Mouse (Mus musculus): ENCODE measurements around the gene Enah. TPM values are rescaled to one million over a fixed set of nuclear protein-coding genes. Genes with fewer than 3 reads are reported as not detected.

The Enah gene
- polyA plus RNA-seq, 1 experiment from 2014 or later: 27.3 TPM

DNA sequence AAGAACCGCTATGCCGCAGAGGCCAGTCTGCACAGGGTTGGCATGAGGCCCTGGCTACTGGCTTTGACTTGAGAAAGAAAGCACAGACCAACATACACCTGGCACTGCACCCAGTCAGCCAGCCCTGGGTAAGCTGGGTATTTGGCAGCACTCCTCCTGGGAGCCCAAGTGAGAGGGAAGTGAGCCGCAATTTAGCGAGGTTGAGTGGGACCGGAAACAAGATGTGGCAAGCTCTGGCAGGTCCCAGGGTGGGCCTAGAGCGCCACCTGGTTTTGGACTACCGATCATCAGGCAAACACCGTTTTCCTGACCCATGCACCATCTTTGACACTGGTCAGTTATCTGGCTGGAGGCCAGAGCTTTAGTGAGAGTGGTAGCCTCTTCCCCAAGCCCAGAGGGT is 138.3 kb downstream of the Enah start:
- Histone ChIP-seq H3K4me2 (ENCODE audit: low read length) (no peak overlapping the region), H3K4me1 (ENCODE audit: control insufficient read depth, insufficient read depth, low read length) (no peaks in the 10 kb centered on the region), H3K36me3 (ENCODE audit: control insufficient read depth, insufficient read depth, low read length) (no peaks in the 10 kb centered on the region), H3K4me3 (ENCODE audit: low read depth, low read length) (no peak overlapping the region), H3K9me3 (replicated peaks; ENCODE audit: control insufficient read depth, low read length, poor library complexity, severe bottlenecking) (no peaks in the 10 kb centered on the region), H3K9ac (ENCODE audit: low read depth, low read length) (no peak overlapping the region), H3K27me3 (ENCODE audit: control insufficient read depth, insufficient read depth, low read depth, low read length) (no peaks in the 10 kb centered on the region), H3K27ac (ENCODE audit: low read length) (peak overlapping the region; percentile 17; the same call in 1 of the 2 replicates)
- WGBS: 23% methylated on average over 8 of the region's 8 CpGs
- peak; percentile 78 for ATAC-seq

DNA sequence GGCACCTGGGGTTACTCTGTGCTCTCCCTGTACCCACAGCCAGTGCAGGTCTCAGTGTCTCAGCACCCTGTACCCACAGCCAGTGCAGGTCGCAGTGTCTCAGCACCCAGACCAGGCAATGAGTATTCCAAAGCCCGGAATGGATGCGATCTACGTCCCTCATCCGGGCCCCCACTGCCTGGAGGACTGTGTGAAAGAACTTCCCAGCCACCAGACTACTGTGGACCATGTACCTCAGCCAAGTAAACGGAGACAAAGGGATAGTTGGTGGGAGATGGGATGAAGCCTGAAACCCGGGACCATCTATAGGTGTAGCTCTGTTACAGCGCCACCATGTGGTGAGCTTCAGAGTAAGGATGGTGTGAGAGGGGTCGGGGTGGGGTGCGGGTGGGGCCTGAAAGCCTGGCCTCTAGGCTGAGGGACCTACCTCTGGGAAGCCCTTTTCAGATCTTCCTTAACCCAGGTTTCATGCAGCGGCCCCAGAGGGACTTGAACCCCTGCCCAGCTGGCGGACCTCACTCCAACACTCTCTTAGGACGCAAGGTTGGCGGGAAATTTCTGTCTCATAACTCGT is 139.0 kb downstream of the Enah start:
- H3K4me2 ChIP-seq (ENCODE audit: low read length): no peak overlapping the region
- H3K27ac ChIP-seq (ENCODE audit: low read length): no peak overlapping the region
- no peaks in the 10 kb centered on the region for H3K27me3 ChIP-seq (ENCODE audit: control insufficient read depth, insufficient read depth, low read depth, low read length)
- no peak overlapping the region for H3K4me3 ChIP-seq (ENCODE audit: low read depth, low read length)
- WGBS: 51% methylated on average over 15 of the region's 15 CpGs
- peak; percentile 32; the same call in 1 of the 2 replicates for ATAC-seq
- no peak overlapping the region for H3K9ac ChIP-seq (ENCODE audit: low read depth, low read length)
- H3K4me1 ChIP-seq (ENCODE audit: control insufficient read depth, insufficient read depth, low read length): no peaks in the 10 kb centered on the region
- H3K9me3 ChIP-seq (replicated peaks; ENCODE audit: control insufficient read depth, low read length, poor library complexity, severe bottlenecking): no peaks in the 10 kb centered on the region
- H3K36me3 ChIP-seq (ENCODE audit: control insufficient read depth, insufficient read depth, low read length): no peaks in the 10 kb centered on the region

DNA sequence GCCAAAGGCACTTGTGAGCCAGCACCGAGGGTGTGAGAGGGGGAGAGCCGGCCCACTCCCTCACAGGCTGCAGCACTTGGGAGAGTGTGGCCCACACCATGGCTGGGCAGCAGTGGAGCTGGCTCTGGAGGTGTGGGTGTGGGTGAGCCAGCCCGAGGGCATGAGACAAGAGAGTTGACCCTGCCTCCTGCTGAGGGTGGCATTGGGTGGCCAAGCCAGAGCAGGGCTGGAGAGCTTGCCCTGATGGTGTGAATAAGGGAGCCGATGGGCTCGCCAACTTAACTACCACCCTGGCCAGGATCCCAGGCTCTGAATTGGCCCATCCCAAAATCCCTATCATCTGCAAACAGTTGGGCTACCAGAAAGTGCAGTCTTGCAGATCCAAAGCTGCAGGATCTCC is 141.4 kb downstream of the Enah start:
- 62% methylated on average over 5 of the region's 5 CpGs for WGBS
- ATAC-seq: no peak; the same call in 1 of the 2 replicates
- H3K36me3 ChIP-seq (ENCODE audit: control insufficient read depth, insufficient read depth, low read length): no peaks in the 10 kb centered on the region
- H3K9ac ChIP-seq (ENCODE audit: low read depth, low read length): no peak overlapping the region
- H3K27me3 ChIP-seq (ENCODE audit: control insufficient read depth, insufficient read depth, low read depth, low read length): no peaks in the 10 kb centered on the region
- no peak overlapping the region for H3K4me3 ChIP-seq (ENCODE audit: low read depth, low read length)
- H3K9me3 ChIP-seq (replicated peaks; ENCODE audit: control insufficient read depth, low read length, poor library complexity, severe bottlenecking): no peaks in the 10 kb centered on the region
- H3K27ac ChIP-seq (ENCODE audit: low read length): no peak overlapping the region
- H3K4me2 ChIP-seq (ENCODE audit: low read length): no peak overlapping the region
- no peaks in the 10 kb centered on the region for H3K4me1 ChIP-seq (ENCODE audit: control insufficient read depth, insufficient read depth, low read length)

DNA sequence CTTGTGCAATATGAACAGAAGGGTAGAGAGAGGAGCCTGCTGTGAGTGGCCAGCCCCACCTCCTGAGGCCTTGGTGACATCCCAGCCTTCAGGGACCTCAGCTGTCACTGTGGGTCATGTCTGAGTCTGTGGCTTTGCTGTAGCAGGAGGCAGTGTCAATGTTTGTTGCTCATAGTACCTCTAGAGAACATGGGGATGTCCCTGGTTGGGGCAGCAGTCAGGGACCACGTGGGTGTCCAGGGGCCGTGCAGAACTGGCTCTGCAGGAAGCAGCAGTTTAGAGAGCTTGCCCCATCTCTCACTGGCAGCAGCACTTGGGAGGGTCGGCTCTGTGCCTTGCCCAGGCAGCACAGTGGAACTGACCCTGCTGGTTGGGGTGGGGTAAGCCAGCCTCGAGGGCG is 142.7 kb downstream of the Enah start:
- Histone ChIP-seq H3K36me3 (ENCODE audit: control insufficient read depth, insufficient read depth, low read length) (no peaks in the 10 kb centered on the region), H3K9ac (ENCODE audit: low read depth, low read length) (no peak overlapping the region), H3K27me3 (ENCODE audit: control insufficient read depth, insufficient read depth, low read depth, low read length) (no peaks in the 10 kb centered on the region), H3K4me1 (ENCODE audit: control insufficient read depth, insufficient read depth, low read length) (no peaks in the 10 kb centered on the region), H3K4me3 (ENCODE audit: low read depth, low read length) (no peak overlapping the region), H3K9me3 (replicated peaks; ENCODE audit: control insufficient read depth, low read length, poor library complexity, severe bottlenecking) (no peaks in the 10 kb centered on the region), H3K4me2 (ENCODE audit: low read length) (no peak overlapping the region), H3K27ac (ENCODE audit: low read length) (no peak overlapping the region)
- WGBS: 62% methylated on average over 5 of the region's 5 CpGs
- no peak for ATAC-seq

DNA sequence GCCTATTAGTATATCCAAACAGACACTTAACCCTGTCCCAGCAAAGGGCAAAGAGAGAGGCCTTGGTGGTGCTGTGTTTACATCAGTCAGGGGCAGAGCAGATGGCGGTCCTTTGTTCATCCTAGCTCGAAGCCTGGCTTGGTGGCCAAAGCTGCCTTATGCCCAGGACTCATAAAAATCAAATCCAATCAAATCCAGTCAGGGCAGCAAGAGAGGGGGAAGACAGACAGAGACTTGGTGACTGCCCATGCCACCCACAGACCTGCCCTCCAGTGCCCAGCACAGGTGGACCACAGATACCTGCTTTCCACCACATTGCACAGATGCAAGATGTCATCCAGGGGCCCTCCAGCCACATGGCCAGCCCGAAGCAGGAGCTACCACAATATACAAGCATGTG is 143.1 kb downstream of the Enah start:
- Histone ChIP-seq H3K27ac (ENCODE audit: low read length) (no peak overlapping the region), H3K9ac (ENCODE audit: low read depth, low read length) (no peak overlapping the region), H3K36me3 (ENCODE audit: control insufficient read depth, insufficient read depth, low read length) (no peaks in the 10 kb centered on the region), H3K27me3 (ENCODE audit: control insufficient read depth, insufficient read depth, low read depth, low read length) (no peaks in the 10 kb centered on the region), H3K9me3 (replicated peaks; ENCODE audit: control insufficient read depth, low read length, poor library complexity, severe bottlenecking) (no peaks in the 10 kb centered on the region), H3K4me1 (ENCODE audit: control insufficient read depth, insufficient read depth, low read length) (no peaks in the 10 kb centered on the region), H3K4me3 (ENCODE audit: low read depth, low read length) (no peak overlapping the region), H3K4me2 (ENCODE audit: low read length) (no peak overlapping the region)
- 76% methylated on average over 3 of the region's 3 CpGs for WGBS
- ATAC-seq: no peak

GRCm38 (mm10) chr1:181873086-181873920 is 146.5 kb downstream of the Enah start:
- no peak overlapping the region for H3K27ac ChIP-seq (ENCODE audit: low read length)
- H3K9me3 ChIP-seq (replicated peaks; ENCODE audit: control insufficient read depth, low read length, poor library complexity, severe bottlenecking): no peaks in the 10 kb centered on the region
- no peaks in the 10 kb centered on the region for H3K4me1 ChIP-seq (ENCODE audit: control insufficient read depth, insufficient read depth, low read length)
- H3K36me3 ChIP-seq (ENCODE audit: control insufficient read depth, insufficient read depth, low read length): no peaks in the 10 kb centered on the region
- no peak overlapping the region for H3K4me3 ChIP-seq (ENCODE audit: low read depth, low read length)
- 83% methylated on average over 9 of the region's 9 CpGs for WGBS
- ATAC-seq: no peak
- H3K9ac ChIP-seq (ENCODE audit: low read depth, low read length): no peak overlapping the region
- no peak overlapping the region for H3K4me2 ChIP-seq (ENCODE audit: low read length)
- no peaks in the 10 kb centered on the region for H3K27me3 ChIP-seq (ENCODE audit: control insufficient read depth, insufficient read depth, low read depth, low read length)

GRCm38 (mm10) chr1:181872639-181873038 is 147.2 kb downstream of the Enah start:
- 84% methylated on average over 3 of the region's 3 CpGs for WGBS
- no peaks in the 10 kb centered on the region for H3K4me1 ChIP-seq (ENCODE audit: control insufficient read depth, insufficient read depth, low read length)
- no peak overlapping the region for H3K9ac ChIP-seq (ENCODE audit: low read depth, low read length)
- no peak for ATAC-seq
- H3K27me3 ChIP-seq (ENCODE audit: control insufficient read depth, insufficient read depth, low read depth, low read length): no peaks in the 10 kb centered on the region
- no peak overlapping the region for H3K4me2 ChIP-seq (ENCODE audit: low read length)
- no peaks in the 10 kb centered on the region for H3K9me3 ChIP-seq (replicated peaks; ENCODE audit: control insufficient read depth, low read length, poor library complexity, severe bottlenecking)
- H3K4me3 ChIP-seq (ENCODE audit: low read depth, low read length): no peak overlapping the region
- H3K27ac ChIP-seq (ENCODE audit: low read length): no peak overlapping the region
- no peaks in the 10 kb centered on the region for H3K36me3 ChIP-seq (ENCODE audit: control insufficient read depth, insufficient read depth, low read length)

GRCm38 (mm10) chr1:181866429-181867280 is 153.1 kb downstream of the Enah start:
- no peaks in the 10 kb centered on the region for H3K36me3 ChIP-seq (ENCODE audit: control insufficient read depth, insufficient read depth, low read length)
- no peak overlapping the region for H3K27ac ChIP-seq (ENCODE audit: low read length)
- H3K27me3 ChIP-seq (ENCODE audit: control insufficient read depth, insufficient read depth, low read depth, low read length): no peaks in the 10 kb centered on the region
- H3K4me2 ChIP-seq (ENCODE audit: low read length): no peak overlapping the region
- 91% methylated on average over 6 of the region's 6 CpGs for WGBS
- no peaks in the 10 kb centered on the region for H3K4me1 ChIP-seq (ENCODE audit: control insufficient read depth, insufficient read depth, low read length)
- ATAC-seq: no peak
- no peaks in the 10 kb centered on the region for H3K9me3 ChIP-seq (replicated peaks; ENCODE audit: control insufficient read depth, low read length, poor library complexity, severe bottlenecking)
- H3K9ac ChIP-seq (ENCODE audit: low read depth, low read length): no peak overlapping the region
- H3K4me3 ChIP-seq (ENCODE audit: low read depth, low read length): no peak overlapping the region

DNA sequence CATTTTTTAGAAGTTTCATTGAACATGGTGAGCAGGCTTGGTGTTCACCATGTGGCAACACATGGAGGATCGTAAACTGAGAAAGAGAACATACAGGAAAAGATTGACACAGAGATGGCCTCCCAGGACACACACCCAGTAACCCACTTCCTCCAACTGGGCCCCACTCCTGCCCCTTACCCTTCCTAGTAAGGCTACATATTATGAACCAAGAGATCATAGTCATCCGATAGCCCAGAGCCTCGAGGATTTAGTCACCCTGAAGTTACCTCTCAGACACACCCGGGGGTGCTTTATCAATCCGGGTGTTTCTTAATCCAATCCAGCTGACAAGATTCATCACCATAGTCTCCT is 153.9 kb downstream of the Enah start:
- 83% methylated on average over 5 of the region's 5 CpGs for WGBS
- Histone ChIP-seq H3K27me3 (ENCODE audit: control insufficient read depth, insufficient read depth, low read depth, low read length) (no peaks in the 10 kb centered on the region), H3K9me3 (replicated peaks; ENCODE audit: control insufficient read depth, low read length, poor library complexity, severe bottlenecking) (no peaks in the 10 kb centered on the region), H3K4me3 (ENCODE audit: low read depth, low read length) (no peak overlapping the region), H3K4me2 (ENCODE audit: low read length) (no peak overlapping the region), H3K4me1 (ENCODE audit: control insufficient read depth, insufficient read depth, low read length) (no peaks in the 10 kb centered on the region), H3K27ac (ENCODE audit: low read length) (no peak overlapping the region), H3K9ac (ENCODE audit: low read depth, low read length) (no peak overlapping the region), H3K36me3 (ENCODE audit: control insufficient read depth, insufficient read depth, low read length) (no peaks in the 10 kb centered on the region)
- ATAC-seq: no peak

Measured in midbrain, embryonic 16.5 days (tissue).